In genomic region chr11:8936431-8937110, GRCm38 (mm10) we compare ENCODE assay signal across 17 mouse cellular contexts. TPM values are rescaled to one million over a fixed set of nuclear protein-coding genes. Genes with fewer than 3 reads are reported as not detected.
A peak's percentile ranks its signal among the peaks of the same experiment; 100 is the strongest.
DNase-seq lines count a peak whose midpoint lies in the region; ATAC-seq lines count a peak whose summit lies in the region.
"Had no signal": no experiment of that assay in that cellular context is flagged by ENCODE, and none has a peak within 500 bp of the region (broad histone marks: within the 10 kb centered on the region; RNA-seq: fewer than 3 reads in every experiment).

No protein-coding gene starts in this region.

- H3K9ac ChIP-seq in intestine, embryonic 15.5 days = no peak overlapping the region
- H3K9ac ChIP-seq: heart, embryonic 12.5 days; hindbrain, embryonic 14.5 days had no signal

- H3K4me3 ChIP-seq in intestine, embryonic 15.5 days (replicated peaks) = no peak overlapping the region
- H3K4me3 ChIP-seq: embryonic facial prominence, embryonic 10.5 days; heart, adult 2 months; heart, embryonic 12.5 days; hindbrain, embryonic 10.5 days had no signal

- no peaks in the 10 kb centered on the region for H3K36me3 ChIP-seq in intestine, embryonic 15.5 days
- H3K36me3 ChIP-seq: embryonic facial prominence, embryonic 10.5 days; heart, embryonic 12.5 days; hindbrain, embryonic 10.5 days had no signal

- 86% methylated on average over 9 of the region's 9 CpGs for WGBS in intestine, embryonic 15.5 days

- H3K9me3 ChIP-seq in intestine, embryonic 15.5 days = no peaks in the 10 kb centered on the region
- H3K9me3 ChIP-seq: embryonic facial prominence, embryonic 10.5 days; heart, embryonic 12.5 days; hindbrain, embryonic 10.5 days had no signal

- H3K27ac ChIP-seq in intestine, embryonic 15.5 days = no peak overlapping the region
- H3K27ac ChIP-seq: embryonic facial prominence, embryonic 10.5 days; heart, adult 2 months; hindbrain, embryonic 10.5 days; hindbrain, embryonic 14.5 days had no signal

- no peaks in the 10 kb centered on the region for H3K4me1 ChIP-seq in intestine, embryonic 15.5 days (replicated peaks)
- H3K4me1 ChIP-seq: embryonic facial prominence, embryonic 10.5 days; heart, embryonic 12.5 days; hindbrain, embryonic 10.5 days had no signal

- ATAC-seq in intestine, embryonic 15.5 days = no peak
- ATAC-seq: forebrain, embryonic 14.5 days; intestine, embryonic 16.5 days had no signal

- peak; percentile 71 for DNase-seq in brain, adult 2 months (ENCODE audit: low read depth, low spot score)
- DNase-seq in cerebellum, adult 11 months = peak; percentile 26
- DNase-seq in cerebellum, adult 8-10 months = peak; percentile 37
- DNase-seq in cerebellum, postnatal 14 days = peak; percentile 70 to 80
- no peak for DNase-seq in testis, postnatal 10 days (ENCODE audit: low spot score)
- DNase-seq in c-Kit-positive CD71-positive TER-119-positive erythroid progenitor cells, embryonic 14.5 days (ENCODE audit: low spot score) = no peak
- DNase-seq: adrenal gland, postnatal 10 days; gastrocnemius, postnatal 10 days; heart, adult 2 months; kidney, adult 8-10 months had no signal

- no peaks in the 10 kb centered on the region for H3K27me3 ChIP-seq in intestine, embryonic 15.5 days (replicated peaks)
- H3K27me3 ChIP-seq: heart, embryonic 12.5 days had no signal

- H3K4me2 ChIP-seq in intestine, embryonic 15.5 days (replicated peaks) = no peak overlapping the region
- H3K4me2 ChIP-seq: heart, embryonic 12.5 days; hindbrain, embryonic 14.5 days had no signal

RNA-seq across cellular contexts. Expression of gene Pkd1l1, which starts 36.5 kb away (rescaled TPM):
- 0.08 TPM in 1 of 2 replicates, not detected in the other for polyA plus RNA-seq in intestine, embryonic 15.5 days (2015; fragmentation: Nextera tagmentation; extraction: Ambion mirVana)

Comparison
In these comparisons a context has a peak if more than half of its experiments do, and no peak if none do; other contexts are left out.
1. DNase-seq: peak in brain, adult 2 months (single experiment), cerebellum, adult 11 months (single experiment), cerebellum, adult 8-10 months (single experiment) and cerebellum, postnatal 14 days (2 of 2); none in testis, postnatal 10 days (single experiment) and c-Kit-positive CD71-positive TER-119-positive erythroid progenitor cells, embryonic 14.5 days (single experiment).